Mouse (Mus musculus) spleen, postnatal 14 days (tissue): ENCODE measurements around the gene Sptbn4.

Source experiments
- DNase-seq, 2 experiments: peaks; one replicate each; pipeline ENCODE4 v3.0.0; 2021 to 2022; ENCODE audit warnings: low spot score in 2 of 2

Gene Sptbn4

DNA sequence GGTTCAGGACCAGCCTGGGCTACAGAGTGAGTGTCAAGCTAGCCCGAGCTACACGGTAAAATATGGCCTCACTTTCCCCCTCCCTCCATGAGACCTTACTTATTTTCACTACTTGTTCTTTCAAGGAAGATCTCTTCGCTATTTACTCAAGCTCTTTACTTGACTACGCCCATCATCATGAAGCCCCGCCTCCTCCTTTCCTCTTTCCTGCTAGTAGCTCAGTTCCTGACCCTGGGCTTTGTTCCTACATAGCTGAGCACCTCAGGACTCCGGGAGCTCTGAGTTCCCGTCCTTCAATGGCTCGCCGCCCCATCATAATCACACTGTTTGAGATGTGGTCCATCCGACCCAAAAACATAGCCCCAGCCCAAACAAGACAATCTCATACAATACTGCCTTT lies 14.1 kb downstream of the Sptbn4 start:
- no peak for DNase-seq

DNA sequence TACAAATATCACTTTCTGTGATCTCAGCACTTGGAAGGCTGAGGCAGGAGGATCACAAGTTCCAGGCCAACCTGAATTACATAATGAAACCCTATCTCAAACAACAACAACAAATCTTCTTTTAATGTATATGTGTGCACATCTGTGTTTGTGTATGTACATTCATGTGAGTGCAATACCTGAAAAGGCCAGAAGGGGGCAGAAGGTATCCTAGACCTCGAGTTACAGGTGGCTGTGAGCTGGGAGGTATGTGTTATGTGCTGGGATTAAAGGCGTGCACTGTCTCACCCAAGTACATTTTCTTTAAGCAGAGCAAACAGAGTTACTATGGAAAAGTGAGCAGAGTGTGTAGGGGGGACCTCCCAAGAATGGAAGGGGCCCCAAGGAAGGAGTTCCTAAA lies 18.4 kb downstream of the Sptbn4 start:
- DNase-seq = no peak

- DNase-seq = no peak
These were observed 19.5 kb downstream of the Sptbn4 start for GRCm38 (mm10) chr7:27428002-27428401.

GRCm38 (mm10) chr7:27427387-27427786 lies 20.1 kb downstream of the Sptbn4 start:
- DNase-seq = no peak

DNA sequence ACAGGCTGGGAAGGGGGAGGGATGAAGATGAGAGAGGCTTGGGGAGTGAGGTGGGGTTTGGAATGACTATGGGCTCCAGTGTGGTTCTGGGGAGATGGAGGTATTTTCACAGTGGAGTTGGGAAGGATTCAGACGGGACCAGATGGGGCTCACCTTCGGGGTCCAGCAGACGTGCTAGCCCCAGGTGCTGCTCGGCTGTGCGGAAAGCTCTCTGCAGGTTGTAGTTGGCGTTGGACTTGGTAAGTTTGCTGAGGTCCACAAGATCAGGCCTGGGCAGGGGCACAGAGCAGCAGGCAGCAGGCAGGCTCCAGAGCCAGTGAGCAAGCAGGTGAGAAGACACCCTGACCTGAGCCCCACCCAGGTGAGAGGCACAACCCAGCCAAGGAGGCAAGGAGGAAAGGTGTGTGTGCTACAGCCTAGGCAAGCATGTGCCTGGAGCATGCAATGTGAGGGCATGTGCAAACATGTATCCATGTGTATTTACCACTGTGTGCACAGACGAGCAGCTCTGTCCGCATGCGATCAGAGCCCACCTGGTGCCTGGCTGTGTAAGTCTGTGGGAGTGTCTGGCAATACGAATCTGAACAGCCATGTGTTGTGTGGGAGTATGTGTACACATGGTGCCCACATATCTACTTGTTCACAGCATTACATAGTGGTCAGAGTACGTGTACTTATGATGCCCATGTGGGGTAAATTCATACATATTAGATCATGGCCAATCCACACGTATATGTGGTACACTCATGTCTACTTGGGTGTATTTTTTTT lies 23.7 kb downstream of the Sptbn4 start:
- no peak for DNase-seq

GRCm38 (mm10) chr7:27419101-27419500 lies 28.4 kb downstream of the Sptbn4 start:
- DNase-seq = no peak

DNA sequence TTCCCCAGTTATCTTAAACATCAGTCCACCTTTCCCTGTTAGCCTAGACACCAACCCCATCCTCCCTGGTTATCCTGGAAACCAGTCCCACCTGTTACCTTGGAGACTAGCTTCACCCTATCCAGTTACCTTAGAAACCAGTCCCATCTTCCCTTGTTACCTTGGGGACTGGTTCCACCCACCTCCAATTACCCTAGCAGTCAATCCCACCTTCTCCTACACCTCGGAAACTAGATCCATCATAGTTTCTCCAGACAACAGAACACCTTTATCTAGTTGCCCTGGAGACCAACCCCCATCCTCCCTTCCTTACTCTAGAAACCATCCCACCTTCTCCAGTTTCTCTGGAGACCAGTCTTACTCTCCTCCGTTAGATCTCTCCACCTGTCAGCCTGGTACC lies 30.3 kb downstream of the Sptbn4 start:
- DNase-seq = no peak

- DNase-seq = peak; percentile 44 to 57
These were observed 38.9 kb downstream of the Sptbn4 start for GRCm38 (mm10) chr7:27408379-27409176.

DNA sequence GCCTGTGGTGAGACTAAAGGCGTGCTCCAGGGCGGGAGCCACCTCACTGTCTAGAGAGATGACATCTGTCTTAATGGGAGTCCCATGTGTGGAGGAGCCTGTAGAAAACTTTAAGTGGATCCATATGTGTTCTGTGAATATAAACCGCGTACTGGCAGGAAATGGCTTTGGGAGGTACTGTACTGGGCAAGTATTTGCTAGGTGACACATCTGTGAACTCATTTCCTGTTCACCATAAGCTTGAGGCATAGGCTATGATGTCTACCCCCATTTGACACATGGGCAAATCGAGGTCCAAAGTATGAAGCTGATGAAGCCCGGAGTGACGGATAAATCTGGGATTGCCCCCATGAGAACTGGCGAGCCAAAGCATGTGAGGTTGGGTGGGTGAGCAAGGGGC lies 39.7 kb downstream of the Sptbn4 start:
- no peak for DNase-seq

- no peak for DNase-seq
These were observed 41.0 kb downstream of the Sptbn4 start for GRCm38 (mm10) chr7:27406481-27406880.

GRCm38 (mm10) chr7:27404203-27404942 lies 43.1 kb downstream of the Sptbn4 start:
- no peak for DNase-seq

GRCm38 (mm10) chr7:27402675-27403074 lies 44.8 kb downstream of the Sptbn4 start:
- peak in 1 of 2 experiments; percentile 45 for DNase-seq

DNA sequence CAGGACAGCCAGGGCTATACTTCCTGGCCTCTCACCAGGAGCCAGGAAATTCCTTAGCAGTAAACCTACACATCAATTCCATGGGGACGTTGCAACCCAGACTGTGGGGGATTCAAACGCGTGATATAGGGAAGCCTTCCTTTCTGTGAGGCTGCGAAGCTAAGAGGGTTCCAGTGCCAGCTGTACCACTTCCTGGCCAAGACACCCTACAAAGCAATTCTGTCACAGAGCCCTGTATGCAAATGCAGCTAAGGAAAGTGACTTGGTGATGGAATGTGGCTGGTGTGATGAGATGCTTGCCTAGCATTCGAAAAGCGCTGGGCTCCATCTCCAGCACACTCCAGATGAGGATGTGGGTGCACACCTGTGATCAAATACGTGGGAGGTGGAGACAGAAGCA lies 46.9 kb downstream of the Sptbn4 start:
- DNase-seq = no peak

DNA sequence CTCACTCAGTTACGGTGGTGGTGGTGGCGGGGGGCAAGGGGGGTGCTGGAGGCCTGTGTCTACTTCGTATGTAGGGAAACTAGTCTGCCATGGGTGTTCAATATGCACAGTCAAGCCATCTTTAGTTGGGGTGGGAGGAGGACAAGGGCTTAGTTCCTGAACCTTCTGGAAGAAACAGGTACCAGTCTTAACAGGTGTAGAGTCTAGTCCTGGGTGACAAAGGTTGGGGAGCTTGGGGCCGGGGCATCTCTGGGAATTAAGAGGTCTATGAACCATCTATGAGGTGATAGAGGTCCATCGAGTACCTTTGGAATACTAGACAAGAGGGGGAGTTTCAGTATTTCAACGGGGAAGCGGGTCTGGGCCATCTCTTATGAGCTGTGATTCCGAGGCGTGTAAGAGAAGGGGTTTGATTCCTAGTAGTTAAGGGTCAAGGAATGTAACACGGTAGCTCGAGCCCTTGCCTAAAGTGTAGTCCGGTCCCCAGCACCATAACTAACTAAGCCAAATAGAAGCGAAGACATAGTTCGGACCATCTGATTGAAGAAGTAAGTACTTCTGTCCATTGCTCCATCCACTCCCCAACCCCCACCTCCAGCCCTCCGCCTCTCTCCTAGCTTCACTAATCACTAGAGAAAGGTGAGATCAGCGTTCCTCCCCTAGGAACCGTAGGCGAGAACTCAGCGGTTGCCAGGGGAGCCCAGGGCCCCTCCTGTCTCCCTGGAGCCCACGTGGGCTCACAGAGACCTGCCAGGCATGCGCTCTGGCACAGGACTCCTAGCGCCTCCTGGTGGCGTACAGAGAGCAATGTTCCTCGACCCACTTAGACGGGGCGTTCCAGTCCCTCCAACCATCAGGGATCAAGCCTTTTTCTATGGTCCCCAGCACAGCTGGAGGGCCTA lies 50.2 kb downstream of the Sptbn4 start:
- peak in 1 of 2 experiments; percentile 19 for DNase-seq

DNA sequence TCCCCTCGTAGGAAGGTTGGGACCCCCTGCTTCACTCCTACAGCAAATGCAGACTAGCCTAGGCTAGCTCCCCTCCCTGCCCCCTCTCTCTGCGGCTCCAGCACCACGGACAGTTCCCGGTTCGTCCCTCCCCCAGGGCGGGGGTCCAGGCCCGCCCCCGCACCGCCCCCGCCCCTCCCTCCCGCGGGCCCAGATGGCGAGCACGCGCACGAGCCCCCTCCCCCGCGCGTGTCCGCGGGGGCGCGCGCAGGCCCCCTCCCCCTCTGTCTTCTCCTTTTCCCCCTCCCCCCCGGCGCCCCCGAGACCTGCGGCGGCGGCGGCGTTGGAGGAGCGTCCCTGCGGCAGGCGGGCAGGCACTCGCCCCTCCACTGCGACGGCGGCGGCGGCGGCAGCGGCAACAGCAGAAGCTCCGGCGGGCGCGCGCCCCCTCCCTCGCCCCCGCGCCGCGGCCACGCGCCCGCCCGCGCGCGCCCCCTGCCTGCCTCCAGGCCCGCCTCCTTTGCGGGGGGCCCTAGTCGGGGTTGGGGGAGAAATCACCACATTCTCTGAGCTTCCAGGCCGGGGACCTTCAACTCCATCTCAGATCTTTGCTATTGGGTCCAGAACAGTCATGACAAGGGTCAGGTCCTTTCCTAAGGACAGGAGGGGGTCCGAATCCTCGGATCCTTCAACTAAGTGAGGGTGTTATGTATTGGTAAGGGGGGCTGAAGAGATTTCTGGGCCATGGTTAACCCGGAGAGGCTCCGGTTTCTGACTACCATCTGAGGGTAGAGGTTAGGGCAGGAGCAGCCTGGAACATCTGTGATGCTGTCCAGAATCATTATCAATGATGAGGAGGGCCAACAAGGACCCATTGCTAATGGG lies 51.1 kb downstream of the Sptbn4 start:
- no peak for DNase-seq

GRCm38 (mm10) chr7:27395521-27396183 lies 51.8 kb downstream of the Sptbn4 start:
- no peak for DNase-seq

GRCm38 (mm10) chr7:27391416-27391815 lies 56.1 kb downstream of the Sptbn4 start:
- DNase-seq = no peak

DNA sequence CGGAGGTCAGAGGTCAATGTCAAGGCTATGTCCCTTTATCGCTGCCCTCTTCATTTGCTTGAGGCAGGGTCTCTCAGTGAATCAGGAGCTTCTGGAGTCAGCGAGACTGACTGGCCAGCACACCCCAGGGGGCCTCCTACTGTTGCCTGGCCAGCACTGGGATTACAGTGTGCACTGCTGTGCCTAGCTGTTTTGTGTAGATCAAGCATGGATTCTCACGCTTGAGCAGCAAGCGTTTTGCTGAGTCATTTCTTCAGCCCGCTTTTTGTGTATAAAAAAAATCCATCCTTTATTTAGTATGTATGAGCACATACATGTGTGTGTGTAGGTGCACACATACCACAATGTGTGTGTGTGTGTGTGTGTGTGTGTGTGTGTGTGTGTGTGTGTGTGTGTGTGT lies 58.3 kb downstream of the Sptbn4 start:
- DNase-seq = no peak

DNA sequence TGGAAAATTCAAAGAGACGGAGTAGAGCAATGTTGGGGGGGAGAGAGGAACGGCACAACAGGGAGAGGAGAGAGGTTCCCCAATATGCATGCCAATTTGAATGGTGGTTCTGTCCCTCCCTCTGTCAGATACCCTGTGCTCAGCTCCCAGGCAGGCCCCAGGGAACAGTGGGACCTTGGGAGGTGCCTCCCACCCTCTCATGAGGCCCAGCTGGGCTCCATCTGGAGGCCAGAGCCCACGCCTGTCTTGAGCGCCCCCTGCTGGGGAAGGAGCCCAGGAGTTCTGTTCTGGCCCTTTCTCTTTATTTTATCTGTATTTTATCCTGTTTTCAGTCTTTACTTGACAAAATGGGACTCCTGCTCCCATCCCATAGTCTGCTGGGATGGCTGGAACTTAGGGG lies 62.8 kb downstream of the Sptbn4 start:
- DNase-seq = peak; percentile 41 to 62

DNA sequence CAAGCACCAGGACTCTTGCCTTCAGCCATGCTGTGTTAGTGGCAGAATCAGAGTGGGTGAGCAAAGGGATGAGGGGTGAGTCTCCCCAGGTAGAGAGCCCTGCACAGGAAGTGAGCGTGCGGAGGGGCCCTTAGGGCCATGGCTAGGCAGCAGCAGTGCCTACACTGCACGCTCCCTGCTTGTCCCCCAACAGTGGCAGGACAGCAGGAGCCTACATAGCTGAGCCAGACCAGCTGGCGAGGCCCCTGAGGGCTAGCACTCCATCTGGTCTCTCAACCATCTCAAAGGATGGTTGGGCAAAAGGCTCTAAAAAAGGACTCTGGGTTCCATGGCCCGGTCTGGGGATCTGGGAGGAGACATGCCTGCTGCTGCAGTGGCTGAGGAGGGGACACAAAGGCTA lies 63.4 kb downstream of the Sptbn4 start:
- DNase-seq = no peak
